9 mouse cellular contexts compared by ENCODE assay signal in the genomic region with DNA sequence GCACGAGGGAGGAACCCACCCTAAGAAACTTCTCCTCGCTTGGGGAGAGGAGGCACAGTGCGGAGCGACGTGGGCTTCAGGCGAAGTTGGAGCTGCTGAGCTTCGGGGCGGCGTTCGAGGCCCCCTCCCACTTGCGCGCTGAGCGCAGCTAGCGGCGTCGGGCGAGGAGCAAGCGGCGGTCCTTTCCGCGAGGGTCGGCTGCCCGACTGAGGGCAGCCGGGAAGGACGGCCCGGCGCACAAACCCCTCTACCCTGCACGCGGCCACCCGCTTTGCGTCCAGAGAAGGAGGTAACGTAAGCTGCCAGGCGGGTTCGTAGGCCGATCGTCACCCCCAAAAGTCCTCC. TPM values are rescaled to one million over a fixed set of nuclear protein-coding genes. Genes with fewer than 3 reads are reported as not detected.
DNase-seq lines count a peak whose midpoint lies in the region; ATAC-seq and TF ChIP-seq lines count a peak whose summit lies in the region.
"Had no signal": no experiment of that assay in that cellular context is flagged by ENCODE, and none has a peak within 500 bp of the region (broad histone marks: within the 10 kb centered on the region; RNA-seq: fewer than 3 reads in every experiment).

No protein-coding gene starts in this region.

- DNase-seq in heart, embryonic 10.5 days (ENCODE audit: low spot score) = no peak
- DNase-seq in heart, postnatal 10 days = no peak
- DNase-seq in CH12.LX (ENCODE audit: extremely low read depth) = no peak
- no peak for DNase-seq in liver, embryonic 13.5 days
- DNase-seq in natural killer cell, adult 2 months (ENCODE audit: low spot score in 2 of 2) = no peak
- no peak for DNase-seq in left cerebral cortex, adult 9 months (ENCODE audit: low spot score in 2 of 2)
- DNase-seq in gastrocnemius, postnatal 25 days = no peak

- no peaks in the 10 kb centered on the region for H3K79me2 ChIP-seq in CH12.LX (replicated peaks; ENCODE audit: control insufficient read depth, extremely low read depth, insufficient read depth, poor library complexity, severe bottlenecking)

- in situ Hi-C loops in CH12.LX (cut with MboI; ENCODE audit: low pct_ligation_motif_present, low pct_unique_long_range_greater_than_20kb, low sequenced_read_pairs) = no loop called here

- peak overlapping the region; percentile 19; the same call in 1 of the 2 replicates for H3K27ac ChIP-seq in heart, embryonic 10.5 days
- H3K27ac ChIP-seq in CH12.LX (ENCODE audit: insufficient read depth, low read depth) = no peak overlapping the region
- H3K27ac ChIP-seq in forebrain, embryonic 13.5 days = no peak overlapping the region
- H3K27ac ChIP-seq in liver, embryonic 13.5 days = no peak overlapping the region

- no peaks in the 10 kb centered on the region for H3K36me3 ChIP-seq in heart, embryonic 10.5 days
- H3K36me3 ChIP-seq in CH12.LX (replicated peaks in 1 of 2; ENCODE audit: control insufficient read depth in 1 of 2, insufficient read depth in 1 of 2, low read length in 1 of 2) = no peaks in the 10 kb centered on the region
- no peaks in the 10 kb centered on the region for H3K36me3 ChIP-seq in forebrain, embryonic 13.5 days (ENCODE audit: poor library complexity, severe bottlenecking)
- H3K36me3 ChIP-seq in liver, embryonic 13.5 days = no peaks in the 10 kb centered on the region

- peak overlapping the region; percentile 39; the same call in 1 of the 2 replicates for H3K4me2 ChIP-seq in CH12.LX (ENCODE audit: insufficient read depth, low read depth, poor library complexity, severe bottlenecking)
- peak overlapping the region; percentile 97 for H3K4me2 ChIP-seq in forebrain, embryonic 13.5 days
- H3K4me2 ChIP-seq in liver, embryonic 13.5 days = peak overlapping the region; percentile 68

- dilution Hi-C loops in CH12.LX (cut with MboI; ENCODE audit: extremely low pct_ligation_motif_present, extremely low pct_unique_long_range_greater_than_20kb, low sequenced_read_pairs) = no loop called here

- no peaks in the 10 kb centered on the region for H3K9me3 ChIP-seq in heart, embryonic 10.5 days
- peaks cover 10% of the 10 kb centered on the region for H3K9me3 ChIP-seq in CH12.LX (replicated peaks; ENCODE audit: low read length)
- no peaks in the 10 kb centered on the region for H3K9me3 ChIP-seq in forebrain, embryonic 13.5 days (replicated peaks)
- no peaks in the 10 kb centered on the region for H3K9me3 ChIP-seq in liver, embryonic 13.5 days (replicated peaks)

- H3K4me3 ChIP-seq in heart, embryonic 10.5 days = peak overlapping the region; percentile 62
- H3K4me3 ChIP-seq in CH12.LX (replicated peaks in 1 of 3; ENCODE audit: low read depth in 2 of 3, low read length in 2 of 3, poor library complexity in 1 of 3) = no peak overlapping the region
- peak overlapping the region; percentile 55 for H3K4me3 ChIP-seq in forebrain, embryonic 13.5 days
- H3K4me3 ChIP-seq in liver, embryonic 13.5 days (replicated peaks) = peak overlapping the region; percentile 50

- no peak for TF ChIP-seq RAD21 in CH12.LX (IDR thresholded peaks at IDR 0.05; ENCODE audit: low read depth, low read length)

- TF ChIP-seq CTCF in CH12.LX (conservative IDR thresholded peaks at IDR 0.05 in 1 of 2, IDR thresholded peaks at IDR 0.05 in 1 of 2; ENCODE audit: low read depth in 2 of 2, low read length in 2 of 2) = no peak

- peaks cover 18% of the 10 kb centered on the region for H3K4me1 ChIP-seq in heart, embryonic 10.5 days
- peaks cover 0 to 3% of the 10 kb centered on the region in 2 experiments; a peak in 1 of 4 replicates for H3K4me1 ChIP-seq in CH12.LX (ENCODE audit: control insufficient read depth in 1 of 2, insufficient read depth in 2 of 2)
- H3K4me1 ChIP-seq in forebrain, embryonic 13.5 days = peaks cover 13% of the 10 kb centered on the region
- peaks cover 13% of the 10 kb centered on the region for H3K4me1 ChIP-seq in liver, embryonic 13.5 days (replicated peaks)

- WGBS in heart, embryonic 10.5 days = under 1% methylated on average over 36 of the region's 36 CpGs
- under 1% methylated on average over 36 of the region's 36 CpGs for WGBS in forebrain, embryonic 13.5 days
- 1% methylated on average over 33 of the region's 36 CpGs for WGBS in liver, embryonic 13.5 days (ENCODE audit: insufficient replicate concordance)

- H3K9ac ChIP-seq in CH12.LX (ENCODE audit: insufficient read depth, low read depth) = no peak overlapping the region
- H3K9ac ChIP-seq in forebrain, embryonic 13.5 days = peak overlapping the region; percentile 60
- no peak overlapping the region for H3K9ac ChIP-seq in liver, embryonic 13.5 days

- intact Hi-C loops in heart, postnatal 10 days (cut with DNase I) = loop anchor here (5.0 kb wide), 1 partner anchor 221 kb away; the partner anchor contains the start of gene Hmgxb4

- peaks cover 88% of the 10 kb centered on the region for H3K27me3 ChIP-seq in heart, embryonic 10.5 days (ENCODE audit: insufficient read depth, poor library complexity, severe bottlenecking)
- H3K27me3 ChIP-seq in CH12.LX (replicated peaks) = peaks cover 53% of the 10 kb centered on the region
- H3K27me3 ChIP-seq in forebrain, embryonic 13.5 days = peaks cover 76% of the 10 kb centered on the region
- peaks cover 65% of the 10 kb centered on the region for H3K27me3 ChIP-seq in liver, embryonic 13.5 days

- no peak for TF ChIP-seq POLR2A in CH12.LX (IDR thresholded peaks at IDR 0.05; ENCODE audit: low read depth, low read length)

- no peak for TF ChIP-seq EP300 in CH12.LX (IDR thresholded peaks at IDR 0.05; ENCODE audit: low read length)

- ATAC-seq in forebrain, embryonic 13.5 days = peak; percentile 79; the same call in 1 of the 2 replicates
- peak; percentile 25; the same call in 1 of the 2 replicates for ATAC-seq in liver, embryonic 13.5 days (ENCODE audit: low read depth)

TF ChIP-seq in CH12.LX, 34 proteins besides CTCF, POLR2A, EP300 and RAD21:
- TF ChIP-seq CHD2 (IDR thresholded peaks at IDR 0.05; ENCODE audit: low read length) (no peak), E2F4 (IDR thresholded peaks at IDR 0.05; ENCODE audit: insufficient replicate concordance, low read depth, low read length) (no peak), BHLHE40 (IDR thresholded peaks at IDR 0.05; ENCODE audit: low read depth, low read length) (no peak), ELF1 (IDR thresholded peaks at IDR 0.05; ENCODE audit: low read depth, low read length) (no peak), MYC (IDR thresholded peaks at IDR 0.05; ENCODE audit: low read depth, low read length) (no peak), SMC3 (IDR thresholded peaks at IDR 0.05; ENCODE audit: low read depth, low read length) (no peak), MXI1 (IDR thresholded peaks at IDR 0.05; ENCODE audit: low read depth, low read length) (no peak), TCF12 (IDR thresholded peaks at IDR 0.05; ENCODE audit: low read depth, low read length) (no peak), MEF2A (IDR thresholded peaks at IDR 0.05; ENCODE audit: borderline replicate concordance, low read depth, low read length) (no peak), POLR2AphosphoS2 (IDR thresholded peaks at IDR 0.05; ENCODE audit: low read depth, low read length) (no peak), ETS1 (conservative IDR thresholded peaks at IDR 0.05; ENCODE audit: low read depth, low read length) (no peak), USF1 (IDR thresholded peaks at IDR 0.05; ENCODE audit: low read depth, low read length) (no peak), HCFC1 (IDR thresholded peaks at IDR 0.05; ENCODE audit: low read depth, low read length) (no peak), JUN (IDR thresholded peaks at IDR 0.05; ENCODE audit: insufficient read depth, low read depth, low read length) (no peak), ZC3H11A (IDR thresholded peaks at IDR 0.05; ENCODE audit: low read depth, low read length) (no peak), RCOR1 (conservative IDR thresholded peaks at IDR 0.05; ENCODE audit: low read depth, low read length) (no peak), IRF4 (IDR thresholded peaks at IDR 0.05; ENCODE audit: low read depth, low read length) (no peak), TBP (conservative IDR thresholded peaks at IDR 0.05; ENCODE audit: low read depth, low read length) (no peak), ZKSCAN1 (IDR thresholded peaks at IDR 0.05; ENCODE audit: borderline replicate concordance, low read depth, low read length) (no peak)

RNA-seq across cellular contexts. Expression of gene Rasd2, which starts 0.5 kb away (rescaled TPM):
- 0.05 and 0.15 TPM in 2 replicates for polyA plus RNA-seq in heart, embryonic 10.5 days (2016; fragmentation: Nextera tagmentation; extraction: Ambion mirVana)
- 1 to 10 TPM; 2.4 to 3.5 TPM for total RNA-seq in heart, postnatal 10 days (2021)
- not detected in 2 replicates for total RNA-seq in CH12.LX (2012; rRNA removed)
- not detected in 2 replicates for total RNA-seq in CH12.LX (2014; rRNA removed)
- not detected in 2 replicates for polyA plus RNA-seq in CH12.LX (2012; ENCODE audit: insufficient read length, low read depth)
- polyA plus RNA-seq in forebrain, embryonic 13.5 days (2015; fragmentation: Nextera tagmentation; extraction: Ambion mirVana) = 0.18 and 0.31 TPM in 2 replicates
- polyA plus RNA-seq in liver, embryonic 13.5 days (2015; fragmentation: Nextera tagmentation; extraction: Ambion mirVana) = not detected in 2 replicates
- total RNA-seq in gastrocnemius, postnatal 25 days (2021) = 1 to 10 TPM; 1.3 to 1.5 TPM
- polyA plus RNA-seq: CD4-positive, CD25-positive, alpha-beta regulatory T cell, adult 4 months had no signal

Comparison
In these comparisons a context has a peak if more than half of its experiments do, and no peak if none do; other contexts are left out.
1. H3K4me3 ChIP-seq: peak in heart, embryonic 10.5 days (single experiment), forebrain, embryonic 13.5 days (single experiment) and liver, embryonic 13.5 days (single experiment); none in CH12.LX (0 of 3).
2. H3K4me2 ChIP-seq: peak in every context shown above with its lines; median percentile 97 in forebrain, embryonic 13.5 days; 68 in liver, embryonic 13.5 days; 39 in CH12.LX.